Mouse (Mus musculus) spleen, adult 18-20 months (tissue): Measurements from ENCODE around the gene Kcna3.
A peak's percentile ranks its signal among the peaks of the same experiment; 100 is the strongest.

Source experiments
- DNase-seq, 2 experiments: peaks; one replicate each; pipeline ENCODE4 v3.0.0; 2022; ENCODE audit warnings: mixed read lengths in 2 of 2

Kcna3 gene

GRCm38 (mm10) chr3:107035521-107036457, at the start of gene Kcna3:
Gene Kcna3, plus strand, starts transcription at chr3:107036169.
- DNase-seq = peak; percentile 78 to 83

DNA sequence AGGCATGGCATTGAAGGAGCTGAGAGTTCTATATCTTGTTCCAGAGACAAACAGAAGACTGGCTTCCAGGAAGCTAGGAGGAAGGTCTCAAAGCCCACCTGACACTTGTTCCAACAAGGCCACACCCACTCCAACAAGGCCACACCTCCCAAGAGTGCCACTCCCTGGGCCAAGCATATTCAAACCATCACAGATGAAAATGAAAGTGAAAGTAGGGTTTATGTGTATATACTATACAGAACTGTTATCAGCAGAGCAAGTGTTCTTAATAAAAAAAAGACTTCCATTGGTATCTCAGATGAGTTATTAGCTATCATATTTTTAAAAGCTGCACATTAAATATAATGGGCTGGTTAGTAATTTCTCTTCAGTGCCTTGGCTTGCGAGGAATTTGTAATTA, 44.6 kb upstream of the Kcna3 start:
- no peak for DNase-seq

- no peak for DNase-seq
These were observed 40.6 kb upstream of the Kcna3 start for GRCm38 (mm10) chr3:106995347-106995746.

DNA sequence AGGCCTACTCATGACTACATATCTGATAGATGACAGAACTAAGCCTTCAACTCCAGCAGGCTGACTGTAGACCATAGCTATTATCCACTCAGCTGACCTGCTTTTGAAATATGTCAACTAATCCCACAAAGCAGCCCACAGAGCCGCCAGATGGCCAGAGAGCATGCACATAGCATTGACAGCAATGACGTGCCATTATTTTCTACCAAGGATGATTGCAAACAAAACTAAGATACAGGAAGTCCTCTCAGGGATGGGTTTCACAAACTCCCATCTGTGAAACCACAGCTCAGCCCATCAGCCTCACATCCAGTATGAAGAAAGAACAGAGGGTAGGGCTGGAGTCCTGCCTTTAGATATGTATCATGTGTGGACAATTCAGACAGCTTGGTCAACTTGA, 39.8 kb upstream of the Kcna3 start:
- DNase-seq = no peak

DNA sequence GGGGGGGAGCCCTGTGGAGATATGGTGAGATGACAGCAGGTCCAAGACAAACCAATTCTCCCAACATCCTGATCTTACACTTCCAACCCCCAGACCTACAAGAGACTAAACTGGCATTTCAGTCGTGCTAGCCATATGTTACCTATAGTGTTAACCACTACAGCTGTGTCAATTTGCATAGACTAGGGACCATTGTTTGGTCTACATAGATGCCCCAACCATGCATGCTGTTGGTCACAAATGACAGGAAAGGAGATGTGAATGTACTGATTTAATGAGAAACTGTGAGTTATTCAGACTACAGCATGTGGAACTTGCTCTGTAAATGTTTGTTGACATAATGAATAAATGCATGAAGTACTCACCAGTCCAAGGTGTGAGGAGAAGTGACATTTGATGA, 37.6 kb upstream of the Kcna3 start:
- DNase-seq = no peak

DNA sequence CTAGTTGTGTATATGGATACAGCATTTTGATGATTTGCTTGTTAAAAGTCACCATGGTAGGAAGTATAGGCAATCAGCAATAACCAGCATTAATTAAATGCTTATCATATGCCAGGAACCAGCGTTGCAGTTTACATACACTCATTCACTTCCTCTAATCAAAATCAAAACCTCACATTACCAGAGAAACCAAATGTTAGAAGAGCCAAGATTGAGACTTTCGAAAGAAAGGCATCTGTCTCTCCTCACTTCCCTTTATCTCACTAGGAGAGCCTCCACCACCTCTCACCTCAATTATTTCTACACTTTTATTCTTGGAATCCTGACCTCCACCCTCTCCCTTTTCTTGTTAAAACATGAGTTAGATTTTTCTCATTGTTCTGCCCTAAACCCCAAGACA, 35.8 kb upstream of the Kcna3 start:
- DNase-seq = no peak

GRCm38 (mm10) chr3:107002249-107003123, 33.5 kb upstream of the Kcna3 start:
- no peak for DNase-seq

DNA sequence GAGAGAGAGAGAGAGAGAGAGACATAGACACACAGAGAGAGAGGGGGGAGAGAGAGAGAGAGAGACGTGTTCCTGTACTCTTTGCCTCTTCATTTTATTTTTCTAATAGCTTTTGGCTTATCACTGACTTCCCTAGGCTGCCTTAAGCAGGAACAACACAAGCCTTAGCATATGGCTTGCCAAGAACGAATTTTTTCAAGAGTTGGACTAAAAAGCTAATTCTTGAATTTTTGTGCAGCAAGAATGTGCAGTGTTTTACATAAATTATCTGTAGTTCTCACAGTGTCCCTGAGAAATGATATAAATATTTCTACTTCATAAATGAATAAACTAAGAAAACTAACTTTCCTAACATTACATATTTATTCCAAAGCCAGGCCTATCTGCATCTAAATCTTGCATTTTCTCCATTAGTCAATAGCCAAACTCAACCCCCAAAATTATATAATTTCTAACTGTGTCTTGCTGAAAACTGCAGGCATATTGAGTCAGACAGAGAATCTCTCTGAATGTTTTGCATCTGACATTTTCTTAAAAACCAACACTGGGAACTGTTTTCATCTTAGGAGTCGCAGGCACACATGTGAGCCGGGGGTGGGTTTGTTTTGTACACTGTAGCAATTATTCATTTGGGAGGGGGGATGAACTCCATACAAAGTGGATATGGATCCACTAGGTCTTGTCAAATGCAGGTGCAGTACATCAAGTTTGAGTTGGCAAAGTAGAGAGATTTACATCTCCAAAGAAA, 26.5 kb upstream of the Kcna3 start:
- no peak for DNase-seq

DNA sequence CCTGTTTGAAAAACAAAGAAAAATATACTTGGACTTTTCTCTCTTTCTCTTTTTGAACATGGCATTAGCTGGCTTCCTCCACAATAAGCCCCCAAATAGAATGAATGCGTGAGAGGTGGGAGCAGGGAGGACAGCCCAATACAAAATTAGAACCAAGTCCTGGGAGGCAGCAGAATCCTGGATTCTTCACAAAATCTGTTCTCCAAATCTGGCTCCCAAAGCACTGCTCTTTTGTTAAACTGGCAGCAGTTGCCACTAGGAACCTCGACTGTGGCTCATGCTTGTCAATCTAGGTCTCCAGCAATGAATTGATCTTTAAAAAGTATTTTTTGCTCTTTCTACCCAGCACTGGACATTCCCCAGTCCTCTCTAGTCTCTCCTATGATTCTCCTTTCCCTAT, 17.7 kb upstream of the Kcna3 start:
- no peak for DNase-seq

DNA sequence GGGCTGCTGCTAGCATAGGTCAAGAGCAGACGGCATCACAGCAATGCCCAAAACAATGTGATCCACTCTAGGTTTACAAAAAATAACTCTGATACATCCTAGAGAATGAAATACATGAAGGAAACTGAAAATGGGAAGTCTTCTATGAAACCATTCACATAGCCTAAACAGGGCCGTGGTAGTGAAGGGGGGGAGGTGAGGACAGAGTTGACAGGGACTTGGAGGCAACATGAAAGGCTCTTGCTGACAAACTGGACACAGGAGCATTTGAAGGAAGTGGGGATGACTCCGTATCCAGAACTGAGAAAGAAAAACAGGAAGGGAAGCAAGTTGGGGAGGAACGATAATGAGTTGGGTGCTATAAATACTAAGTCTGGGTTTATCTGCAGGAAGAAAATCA, 4.4 kb upstream of the Kcna3 start:
- DNase-seq = no peak

GRCm38 (mm10) chr3:107034776-107035175, 1.2 kb upstream of the Kcna3 start:
- DNase-seq = no peak

GRCm38 (mm10) chr3:107036458-107037039, 580 bp downstream of the Kcna3 start:
- DNase-seq = peak; percentile 35 to 53

DNA sequence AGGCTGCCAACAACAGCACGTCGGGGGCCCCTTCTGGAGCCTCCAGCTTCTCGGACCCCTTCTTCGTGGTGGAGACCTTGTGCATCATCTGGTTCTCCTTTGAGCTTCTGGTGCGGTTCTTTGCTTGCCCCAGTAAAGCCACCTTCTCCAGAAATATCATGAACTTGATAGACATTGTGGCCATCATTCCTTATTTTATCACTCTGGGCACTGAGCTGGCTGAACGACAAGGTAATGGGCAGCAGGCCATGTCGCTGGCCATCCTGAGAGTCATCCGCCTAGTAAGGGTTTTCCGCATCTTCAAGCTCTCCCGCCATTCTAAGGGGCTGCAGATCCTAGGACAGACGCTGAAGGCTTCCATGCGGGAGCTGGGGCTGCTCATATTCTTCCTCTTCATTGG, 1.1 kb downstream of the Kcna3 start:
- DNase-seq = peak; percentile 5 to 26

- peak; percentile 12 to 21 for DNase-seq
These were observed 1.7 kb downstream of the Kcna3 start for GRCm38 (mm10) chr3:107037536-107038155.

GRCm38 (mm10) chr3:107038156-107038536, 2.2 kb downstream of the Kcna3 start:
- no peak for DNase-seq

- DNase-seq = peak; percentile 12 to 27
These were observed 2.8 kb downstream of the Kcna3 start for GRCm38 (mm10) chr3:107038661-107039223.

DNA sequence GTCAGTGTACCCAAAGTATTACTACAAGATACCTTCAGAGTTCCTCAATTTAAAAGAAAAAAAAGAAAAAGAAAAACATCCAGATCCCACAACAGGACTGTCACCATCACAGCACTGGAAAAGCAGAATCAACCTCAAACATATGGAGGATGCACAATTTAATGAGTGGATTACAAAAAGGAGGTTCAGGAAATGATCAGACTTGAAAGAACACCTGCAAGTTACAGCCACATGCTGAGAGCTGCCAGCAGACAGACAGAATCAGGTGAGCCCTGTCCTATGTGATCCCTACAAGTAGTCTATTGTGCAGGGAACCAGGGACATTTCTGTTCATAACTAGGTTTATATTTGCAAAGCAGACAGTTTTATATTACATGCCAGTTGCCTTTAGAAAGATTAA, 3.3 kb downstream of the Kcna3 start:
- DNase-seq = no peak

DNA sequence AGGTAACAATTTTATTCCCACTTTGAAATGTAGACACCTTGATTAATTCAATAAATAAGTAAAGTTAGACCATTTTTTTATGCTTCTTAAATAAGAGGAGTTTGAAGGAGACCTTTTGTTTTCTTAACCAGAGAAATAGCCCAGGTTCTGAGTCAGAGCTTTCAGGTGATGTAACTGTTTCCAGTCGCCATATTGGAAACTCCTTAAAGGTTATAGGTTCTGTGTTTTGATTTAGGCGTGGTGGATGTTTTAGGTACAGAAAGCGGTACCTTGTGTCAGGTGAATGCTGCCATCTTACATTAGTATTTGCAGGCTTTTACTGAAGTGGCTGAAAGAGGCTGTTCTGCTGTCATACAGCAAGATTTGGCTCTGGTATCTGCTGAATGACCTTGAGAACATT, 4.4 kb downstream of the Kcna3 start:
- DNase-seq = no peak

DNA sequence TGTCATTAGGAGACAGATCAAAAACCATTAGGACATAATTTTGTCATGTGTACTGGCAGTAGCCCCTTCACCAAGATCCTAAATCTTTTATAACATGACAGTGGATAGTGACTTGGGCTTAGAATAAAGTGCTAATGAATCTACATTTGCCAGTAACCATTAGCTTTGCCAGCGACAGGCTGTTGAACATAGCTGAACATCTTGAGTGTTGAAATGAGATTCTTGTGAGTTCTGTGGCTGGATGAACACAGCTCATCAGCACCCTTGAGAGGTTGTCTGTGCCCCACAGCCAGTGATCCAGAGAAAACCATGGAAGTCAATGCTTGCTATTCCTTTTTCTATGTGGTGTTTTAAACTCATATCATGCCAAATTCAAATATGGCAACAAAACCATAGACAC, 5.7 kb downstream of the Kcna3 start:
- DNase-seq = no peak

DNA sequence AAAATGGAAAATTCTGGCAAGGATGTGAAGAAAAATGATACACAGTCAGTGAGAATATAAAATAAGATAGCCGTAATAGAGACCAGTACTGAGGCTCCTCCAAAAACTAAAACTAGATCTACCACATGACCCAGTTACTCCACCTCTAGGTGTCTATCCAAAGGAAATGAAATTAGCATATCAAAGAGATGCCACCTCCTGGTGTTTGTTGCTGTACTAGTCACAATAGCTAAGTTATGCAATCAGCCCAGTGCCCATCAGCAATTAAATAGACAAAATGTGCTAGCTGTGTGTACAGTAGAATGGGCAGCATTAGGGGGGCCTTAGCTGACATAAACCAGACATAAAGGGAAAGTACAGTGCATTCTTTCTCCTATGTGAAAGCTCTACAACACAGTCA, 25.5 kb downstream of the Kcna3 start:
- no peak for DNase-seq

- DNase-seq = no peak
These were observed 26.8 kb downstream of the Kcna3 start for GRCm38 (mm10) chr3:107062771-107063170.
